Mouse (Mus musculus) regulatory T cell (primary cell): ENCODE results near the gene Stk39.

Experiments used
- in situ Hi-C: fragments of 300-600 bp; cut with MboI, MseI; formaldehyde crosslinking; loops from one replicate; pipeline ENCODE4 v1.15.1; 2025; ENCODE audit warnings: high pct_unique_total_duplicates

Stk39 gene

DNA sequence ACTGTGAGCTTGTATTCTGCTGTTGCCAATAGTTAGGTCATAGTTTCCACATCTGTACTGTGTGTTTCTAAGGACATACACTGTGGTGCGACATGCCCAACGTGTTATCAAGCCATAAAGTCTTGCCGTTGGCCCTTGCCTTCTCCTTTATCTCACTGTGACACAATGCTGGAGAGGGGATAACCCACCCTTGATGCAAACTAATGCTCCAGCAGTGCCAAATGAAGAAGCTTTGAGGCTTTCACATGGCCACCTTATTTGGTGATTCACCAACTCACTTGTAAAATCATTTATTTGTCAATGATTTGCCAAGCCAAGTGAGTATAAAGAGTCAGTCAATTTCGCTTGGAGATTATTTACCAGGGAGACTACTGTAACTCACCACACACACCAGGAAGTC, 46.0 kb downstream of the Stk39 start:
- in situ Hi-C loops, result loop anchor here (5.0 to 25.0 kb wide), 2 partner anchors 36 to 1661 kb away; no protein-coding TSS in a partner anchor

DNA sequence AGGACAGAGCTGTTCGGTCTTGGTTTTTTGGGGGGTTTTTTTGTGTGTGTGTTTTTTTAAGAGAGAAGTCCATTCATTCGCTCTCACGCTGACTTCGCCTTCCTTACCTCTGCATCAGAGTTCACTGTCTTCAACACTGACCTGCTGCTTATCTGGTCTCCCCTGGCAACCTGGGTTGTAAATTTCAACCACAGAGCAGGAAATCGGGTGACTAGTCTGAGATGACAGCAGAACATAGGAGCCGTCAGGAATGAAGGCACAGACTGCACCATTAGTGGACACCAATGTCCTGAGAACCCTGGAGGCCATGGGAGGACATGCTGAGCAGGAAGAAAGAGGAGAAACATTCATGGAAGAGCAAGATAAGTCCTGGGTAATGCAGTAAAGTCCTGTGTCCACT, 51.1 kb downstream of the Stk39 start:
- in situ Hi-C loops, result no loop called here

DNA sequence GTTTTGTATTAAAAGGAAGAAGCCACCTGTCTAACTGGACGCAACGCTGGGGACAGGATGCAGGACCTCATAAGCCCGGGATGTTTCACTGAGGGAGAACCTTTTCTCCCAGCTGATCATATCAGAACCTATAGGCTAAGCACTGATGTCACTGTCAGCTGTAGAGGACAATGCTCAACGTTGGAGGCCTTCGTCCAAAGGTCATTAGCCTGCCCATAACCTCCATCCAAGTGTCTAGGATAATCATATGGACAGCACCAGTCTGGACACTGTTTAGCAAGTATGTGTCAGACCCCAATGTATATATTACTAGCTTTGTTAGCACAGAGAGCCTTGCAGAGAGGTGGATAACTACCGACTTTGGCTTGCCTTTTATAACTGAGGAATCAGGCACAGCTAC, 51.8 kb downstream of the Stk39 start:
- in situ Hi-C loops, result no loop called here

- in situ Hi-C loops, result no loop called here
Observed at GRCm38 (mm10) chr2:68419746-68420145, 52.3 kb downstream of the Stk39 start.

- in situ Hi-C loops, result no loop called here
Observed at GRCm38 (mm10) chr2:68419165-68419564, 52.9 kb downstream of the Stk39 start.

- in situ Hi-C loops, result no loop called here
Observed at GRCm38 (mm10) chr2:68417081-68417480, 55.0 kb downstream of the Stk39 start.

DNA sequence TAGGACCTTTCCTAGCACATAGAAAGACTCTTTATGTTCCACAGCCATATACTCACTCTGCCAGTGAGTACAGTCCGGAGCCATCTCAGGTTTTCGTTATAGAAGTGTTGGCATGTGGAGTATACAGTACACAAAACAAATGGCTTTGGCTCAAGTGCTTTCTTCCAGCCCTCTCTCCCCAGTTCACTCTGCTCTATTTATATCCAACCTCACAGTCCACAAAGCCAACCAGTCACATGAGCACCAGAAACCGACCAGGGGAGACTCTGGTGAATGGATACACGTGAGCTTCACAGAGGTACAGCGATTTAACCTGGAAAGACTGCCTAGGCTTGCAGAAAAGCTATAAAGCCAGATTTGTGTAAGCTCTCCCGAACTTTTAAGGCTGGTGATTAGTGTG, 56.4 kb downstream of the Stk39 start:
- in situ Hi-C loops, result no loop called here

GRCm38 (mm10) chr2:68412149-68412548, 59.9 kb downstream of the Stk39 start:
- in situ Hi-C loops, result no loop called here

DNA sequence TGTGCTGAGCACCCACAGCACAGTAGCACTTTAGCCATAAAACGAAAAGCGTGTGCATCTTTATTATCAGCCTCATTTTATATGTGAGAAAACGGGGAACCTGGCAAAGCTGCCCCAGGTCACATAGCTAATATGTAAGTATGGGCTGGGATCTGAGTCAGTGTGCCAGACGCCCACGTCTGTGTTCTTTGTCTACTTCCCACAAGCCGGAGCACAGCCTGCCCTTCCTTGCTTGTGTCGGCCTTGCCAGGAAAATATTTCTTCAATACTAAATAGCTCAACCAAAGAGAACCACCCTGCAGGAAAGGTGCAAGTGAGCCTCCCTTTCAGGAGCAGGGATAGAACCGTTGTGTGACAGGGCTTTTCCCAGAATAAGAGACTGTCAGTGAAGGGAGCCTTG, 60.9 kb downstream of the Stk39 start:
- in situ Hi-C loops, result no loop called here

GRCm38 (mm10) chr2:68409640-68410215, 62.3 kb downstream of the Stk39 start:
- in situ Hi-C loops, result no loop called here

DNA sequence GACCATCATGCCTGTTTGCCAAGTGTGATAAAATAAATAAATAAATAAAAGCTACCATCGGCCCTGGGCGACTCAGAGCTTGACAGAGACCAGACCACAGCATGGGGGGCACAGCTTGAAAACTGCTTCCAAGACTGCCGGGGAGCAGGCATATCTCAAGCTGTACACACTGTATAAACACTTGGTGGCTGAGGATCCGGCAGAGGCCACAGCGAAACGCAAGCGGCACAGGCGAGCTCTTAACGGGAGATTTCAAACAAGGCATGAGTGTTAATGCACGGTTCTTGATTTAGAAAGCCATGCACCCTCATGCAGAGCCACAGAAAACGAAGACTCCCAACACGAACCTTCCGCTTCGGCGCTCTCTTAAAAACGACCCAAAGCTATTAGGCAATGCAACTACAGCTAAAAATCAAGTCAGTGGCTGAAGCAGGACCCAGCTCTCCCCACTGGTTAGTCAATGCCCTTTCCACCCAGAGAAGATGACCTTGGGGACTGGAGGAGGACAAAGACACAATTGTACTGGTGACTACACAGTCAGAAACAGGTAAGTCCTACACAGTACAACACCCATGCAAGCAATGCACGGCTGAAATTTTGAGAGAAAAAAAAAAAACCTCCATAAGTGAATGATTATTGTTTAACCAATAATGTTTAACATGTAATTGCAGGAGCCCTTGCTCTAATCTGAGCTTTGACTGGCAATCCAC, 63.6 kb downstream of the Stk39 start:
- in situ Hi-C loops, result no loop called here

DNA sequence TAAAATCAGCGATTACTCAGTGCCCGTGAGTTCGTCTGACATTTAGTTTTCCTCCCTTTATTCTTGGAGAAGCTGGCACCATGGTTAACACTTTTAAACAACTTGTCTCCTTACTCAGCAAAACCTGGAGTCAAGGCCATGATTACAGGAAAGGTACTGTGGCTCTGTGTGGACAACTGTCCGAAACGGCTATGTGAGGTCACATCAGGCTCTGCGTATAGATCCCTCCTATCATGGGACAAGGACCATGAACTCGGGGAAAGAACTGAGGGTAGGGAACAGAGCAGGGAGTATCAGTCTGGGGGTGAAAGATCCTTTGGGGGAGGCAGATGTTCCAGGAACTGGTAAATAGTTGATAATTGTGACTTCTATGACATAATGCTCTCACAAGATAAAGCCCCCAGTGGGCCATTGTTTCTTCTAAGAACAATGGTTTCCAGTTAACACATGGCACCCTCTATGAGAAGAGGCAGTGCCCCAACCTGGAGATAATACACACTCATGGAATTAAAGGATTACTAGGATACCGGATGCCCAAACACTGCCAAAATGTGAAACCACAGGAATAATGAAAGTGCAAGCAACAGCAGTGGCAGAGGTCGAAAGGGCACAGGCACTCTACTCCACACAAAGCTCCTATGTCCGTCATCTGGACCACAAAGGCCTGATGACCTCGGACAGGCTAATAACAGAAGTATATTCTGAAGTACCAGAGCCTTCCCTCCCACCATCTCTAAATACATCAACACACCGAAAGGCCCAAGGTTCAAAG, 64.7 kb downstream of the Stk39 start:
- in situ Hi-C loops, result no loop called here

GRCm38 (mm10) chr2:68406571-68407074, 65.4 kb downstream of the Stk39 start:
- in situ Hi-C loops, result no loop called here

DNA sequence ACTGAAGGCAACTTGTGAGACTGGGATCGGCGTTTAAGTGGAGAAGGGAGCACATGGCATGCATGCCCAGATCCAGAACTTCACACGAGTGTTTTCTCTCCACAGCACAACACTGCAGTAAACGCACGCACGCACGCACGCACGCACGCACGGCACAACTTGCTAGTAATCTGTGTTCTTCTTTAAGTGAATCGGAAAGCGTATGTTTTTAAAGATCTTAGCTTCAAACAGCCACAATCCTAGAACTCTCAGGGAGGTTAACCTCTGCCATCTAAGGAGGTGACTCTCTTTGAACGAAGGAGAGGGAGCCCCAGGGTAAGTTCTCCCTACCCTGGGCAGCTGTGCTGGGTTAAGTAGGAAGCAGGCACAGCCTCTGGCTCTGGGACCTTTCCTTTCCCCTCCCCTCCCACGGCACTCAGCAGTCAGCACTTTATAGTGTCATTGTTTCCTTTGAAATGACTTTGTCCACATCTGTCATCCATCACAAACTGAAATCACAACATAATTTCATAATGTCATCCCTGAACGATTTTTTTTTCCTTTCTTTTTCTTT, 66.8 kb downstream of the Stk39 start:
- in situ Hi-C loops, result no loop called here

- in situ Hi-C loops, result no loop called here
Observed at GRCm38 (mm10) chr2:68404274-68405162, 67.5 kb downstream of the Stk39 start.

DNA sequence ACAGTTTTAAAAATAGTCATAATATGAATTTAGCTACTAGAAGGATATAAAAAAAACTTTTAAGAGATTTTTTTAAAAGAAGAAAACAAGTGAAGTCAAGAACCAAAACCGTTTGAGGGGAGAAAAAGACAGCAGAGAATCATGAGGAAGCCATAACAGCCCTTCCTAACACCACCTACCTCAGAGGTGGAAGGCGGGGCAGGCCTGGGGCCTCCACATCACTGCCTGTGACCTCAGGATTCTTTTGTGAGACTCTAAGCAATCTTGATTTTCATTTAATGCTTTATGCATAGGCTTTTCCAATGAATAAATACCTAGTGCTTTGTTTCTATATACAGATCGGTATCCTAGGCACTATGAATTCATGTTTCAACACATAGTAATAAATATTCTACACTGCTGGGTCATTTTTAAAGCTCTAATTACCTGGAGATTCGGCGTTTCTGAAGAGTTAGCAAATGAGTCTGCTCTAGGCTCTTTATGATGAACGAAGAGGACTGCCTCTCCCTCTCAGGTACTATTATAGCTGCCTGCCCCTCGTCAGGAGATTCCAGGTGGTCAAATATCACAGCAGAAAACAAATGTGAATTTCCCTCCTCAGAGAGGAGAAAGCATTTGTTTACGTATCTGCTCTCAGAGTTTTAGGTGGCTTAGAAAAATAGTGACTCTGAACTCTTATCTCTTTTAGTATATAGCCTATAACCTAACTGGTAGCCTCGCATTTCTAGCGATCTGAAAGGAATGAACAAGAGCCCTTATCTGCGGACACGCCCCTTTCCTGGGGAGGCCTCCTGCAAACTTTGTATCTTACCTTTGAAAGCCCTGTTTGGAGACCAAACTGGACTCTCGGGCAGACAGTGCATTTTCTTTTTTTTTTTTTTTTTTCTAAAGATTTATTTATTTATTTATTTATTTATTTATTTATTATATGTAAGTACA, 78.2 kb downstream of the Stk39 start:
- in situ Hi-C loops, result no loop called here

DNA sequence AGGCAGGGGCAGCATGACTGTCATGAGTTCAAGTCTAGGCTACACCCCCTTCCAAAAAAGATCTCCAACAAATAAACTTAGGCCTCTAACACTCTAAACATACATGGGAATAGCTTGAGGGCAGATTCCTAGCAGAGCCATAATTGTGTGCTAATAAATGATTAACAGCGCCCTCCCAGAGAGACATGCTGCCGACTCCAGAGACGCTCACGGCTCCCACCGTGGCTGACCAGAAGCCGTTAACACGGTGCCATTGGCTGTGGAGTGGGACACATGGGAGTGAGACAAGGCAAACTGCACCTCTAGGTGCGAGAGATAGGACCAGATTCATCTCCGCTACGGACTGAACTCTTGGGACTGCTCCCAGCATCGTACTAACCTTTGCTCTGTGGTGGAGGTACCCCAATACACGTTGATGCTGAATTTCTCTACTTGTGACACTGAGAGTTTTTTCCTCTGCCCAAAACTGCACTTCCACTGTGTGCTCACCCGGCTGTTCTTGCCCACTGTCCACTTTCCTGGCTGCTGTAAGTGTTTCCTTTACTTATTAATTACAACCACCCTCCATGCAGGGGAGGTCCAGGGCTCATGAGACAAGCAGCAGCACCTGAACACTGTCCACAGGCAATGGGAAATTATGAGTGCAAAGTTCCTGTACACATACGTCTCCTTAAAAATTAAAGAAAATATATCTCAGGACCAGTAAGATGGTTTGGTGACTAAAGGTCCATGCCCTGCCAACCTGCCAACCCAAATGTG, 84.1 kb downstream of the Stk39 start:
- in situ Hi-C loops, result no loop called here

DNA sequence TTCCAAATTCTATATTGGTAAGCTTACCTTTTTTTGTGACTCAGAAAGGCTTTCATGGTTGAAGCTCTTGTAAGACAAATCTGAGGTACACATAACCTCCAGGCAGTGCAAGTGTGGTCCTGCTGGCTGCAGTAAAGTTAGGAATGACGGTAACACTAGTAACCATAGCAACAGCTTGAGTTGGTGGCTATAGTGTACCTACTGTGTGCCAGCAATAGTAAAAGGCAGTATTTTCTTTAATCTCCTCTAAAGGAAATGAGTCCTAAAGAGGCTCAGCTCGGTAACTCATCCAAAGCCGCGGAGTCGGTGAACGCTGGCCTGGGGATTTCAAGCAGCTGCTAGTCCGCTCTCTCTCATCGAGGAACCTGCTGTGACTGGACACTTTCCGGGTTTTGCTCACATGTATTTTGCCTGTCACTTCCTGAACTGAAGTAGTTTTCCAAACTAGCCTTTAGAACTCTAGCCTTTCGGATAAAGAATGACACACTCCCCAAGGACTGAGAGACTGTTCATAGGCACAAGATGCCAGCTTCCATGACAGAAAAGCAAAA, 85.7 kb downstream of the Stk39 start:
- in situ Hi-C loops, result no loop called here

GRCm38 (mm10) chr2:68385654-68386312, 86.3 kb downstream of the Stk39 start:
- in situ Hi-C loops, result no loop called here
